Mouse (Mus musculus): ENCODE data around the gene Sult2a3. TPM values are rescaled to one million over a fixed set of nuclear protein-coding genes. Genes with fewer than 3 reads are reported as not detected.
"Not testable (repeated sequence)": the region's sequence is repeated elsewhere in the genome, so short reads cannot be mapped to it uniquely, and the experiment has no call there.

Gene Sult2a3
- not detected in 2 replicates for polyA plus RNA-seq (2016; fragmentation: Nextera tagmentation; extraction: Ambion mirVana)

GRCm38 (mm10) chr7:14122944-14123343 lies at the start of gene Sult2a3:
Sult2a3 (minus strand) TSS chr7:14123044.
- no peak within 1 kb of the TSS for H3K27ac ChIP-seq
- 81% methylated on average over 2 of the region's 2 CpGs for WGBS
- H3K36me3 ChIP-seq, result no peaks in the 10 kb centered on the region
- H3K4me1 ChIP-seq, result no peaks in the 10 kb centered on the region
- no peak for DNase-seq (ENCODE audit: low spot score)
- H3K4me3 ChIP-seq, result no peak within 1 kb of the TSS
- no peaks in the 10 kb centered on the region for H3K27me3 ChIP-seq (ENCODE audit: insufficient read depth, poor library complexity, severe bottlenecking)
- peaks cover 4% of the 10 kb centered on the region; the same call in 1 of the 2 replicates for H3K9me3 ChIP-seq

- H3K9me3 ChIP-seq, result 0 out of 2 replicates have a peak, but pooled peaks cover 4% of the 10 kb centered on the region
- no peak for DNase-seq (ENCODE audit: low spot score)
Observed at GRCm38 (mm10) chr7:14120436-14120835, 2.4 kb downstream of the Sult2a3 start.

GRCm38 (mm10) chr7:14119865-14120264 lies 3.0 kb downstream of the Sult2a3 start:
- not testable (repeated sequence) for H3K9me3 ChIP-seq; H3K36me3 ChIP-seq; H3K4me3 ChIP-seq; H3K4me1 ChIP-seq; DNase-seq (ENCODE audit: low spot score); H3K27ac ChIP-seq; H3K27me3 ChIP-seq (ENCODE audit: insufficient read depth, poor library complexity, severe bottlenecking)
- 62% methylated on average over 3 of the region's 3 CpGs for WGBS

More at GRCm38 (mm10) chr7:14120436-14120835, 2.4 kb downstream of the Sult2a3 start:
- H3K27ac ChIP-seq, result no peak overlapping the region
- WGBS, result 73% methylated on average over 2 of the region's 2 CpGs
- no peak overlapping the region for H3K4me3 ChIP-seq
- no peaks in the 10 kb centered on the region for H3K4me1 ChIP-seq
- no peaks in the 10 kb centered on the region for H3K36me3 ChIP-seq
- no peaks in the 10 kb centered on the region for H3K27me3 ChIP-seq (ENCODE audit: insufficient read depth, poor library complexity, severe bottlenecking)

GRCm38 (mm10) chr7:14116761-14117160 lies 6.1 kb downstream of the Sult2a3 start:
- H3K9me3 ChIP-seq, result 0 out of 2 replicates have a peak, but pooled peaks cover 4% of the 10 kb centered on the region
- no peaks in the 10 kb centered on the region for H3K4me1 ChIP-seq
- WGBS, result 34% methylated on average over 1 of the region's 1 CpGs
- no peak overlapping the region for H3K27ac ChIP-seq
- H3K27me3 ChIP-seq (ENCODE audit: insufficient read depth, poor library complexity, severe bottlenecking), result no peaks in the 10 kb centered on the region
- H3K4me3 ChIP-seq, result no peak overlapping the region
- no peaks in the 10 kb centered on the region for H3K36me3 ChIP-seq
- no peak for DNase-seq (ENCODE audit: low spot score)

GRCm38 (mm10) chr7:14114471-14114870 lies 8.4 kb downstream of the Sult2a3 start:
- H3K4me3 ChIP-seq; H3K27ac ChIP-seq; H3K27me3 ChIP-seq (ENCODE audit: insufficient read depth, poor library complexity, severe bottlenecking); DNase-seq (ENCODE audit: low spot score); H3K4me1 ChIP-seq; H3K9me3 ChIP-seq; H3K36me3 ChIP-seq: not testable (repeated sequence)
- WGBS, result 57% methylated on average over 3 of the region's 3 CpGs

- H3K4me3 ChIP-seq; H3K27ac ChIP-seq; H3K27me3 ChIP-seq (ENCODE audit: insufficient read depth, poor library complexity, severe bottlenecking); H3K9me3 ChIP-seq; H3K4me1 ChIP-seq; H3K36me3 ChIP-seq; DNase-seq (ENCODE audit: low spot score): not testable (repeated sequence)
- WGBS, result 72% methylated on average over 1 of the region's 1 CpGs
Observed at GRCm38 (mm10) chr7:14047821-14048220, 75.0 kb downstream of the Sult2a3 start.

GRCm38 (mm10) chr7:14030831-14031230 lies 92.0 kb downstream of the Sult2a3 start:
- H3K27ac ChIP-seq; H3K4me3 ChIP-seq; DNase-seq (ENCODE audit: low spot score); H3K4me1 ChIP-seq; H3K36me3 ChIP-seq; H3K27me3 ChIP-seq (ENCODE audit: insufficient read depth, poor library complexity, severe bottlenecking); H3K9me3 ChIP-seq: not testable (repeated sequence)

Other genes starting within 250 kb of the Sult2a3 start
- not detected in 2 replicates for gene Sult2a4, start 133.4 kb downstream of the Sult2a3 start, polyA plus RNA-seq (2016; fragmentation: Nextera tagmentation; extraction: Ambion mirVana)
- not detected in 2 replicates for gene Sult2a6, start 131.8 kb upstream of the Sult2a3 start, polyA plus RNA-seq (2016; fragmentation: Nextera tagmentation; extraction: Ambion mirVana)
- gene Obox8, start 210.5 kb upstream of the Sult2a3 start, polyA plus RNA-seq (2016; fragmentation: Nextera tagmentation; extraction: Ambion mirVana), result not detected in 2 replicates

All from heart, embryonic 10.5 days (tissue).